Mouse (Mus musculus) kidney, postnatal 0 days (tissue): ENCODE results near the gene Acp2. TPM values are rescaled to one million over a fixed set of nuclear protein-coding genes. Genes with fewer than 3 reads are reported as not detected.

ENCODE experiments used
- ATAC-seq: fragments of 200-750 bp; cut with Nextera tagmentation; replicated peaks from 2 replicates; pipeline ENCODE4 v1.8.0; 2017; ENCODE audit warnings: low read depth, moderate number of reproducible peaks, moderate TSS enrichment, moderate library complexity; ENCODE audit not compliant: low FRiP score
- DNase-seq: peaks from one replicate; pipeline ENCODE4 v3.0.0-alpha.2; 2016; ENCODE audit warnings: low spot score
- H3K27ac ChIP-seq: fragments of 300-500 bp; sonication (generic); 2 replicates; pipeline ENCODE4 v1.5.1; 2014; ENCODE audit warnings: mild to moderate bottlenecking
- H3K27me3 ChIP-seq: fragments of 300-500 bp; sonication (generic); 2 replicates; pipeline ENCODE4 v1.6.1; 2014; ENCODE audit warnings: low read length, mixed read lengths; ENCODE audit not compliant: insufficient read depth
- H3K36me3 ChIP-seq: fragments of 300-500 bp; sonication (generic); 2 replicates; pipeline ENCODE4 v1.6.1; 2014; ENCODE audit warnings: low read length, mixed read lengths; ENCODE audit not compliant: insufficient read depth
- H3K4me1 ChIP-seq: fragments of 300-500 bp; sonication (generic); replicated peaks from 2 replicates; pipeline ENCODE4 v1.6.1; 2014; ENCODE audit warnings: antibody characterized with exemption, low read length, mixed read lengths; ENCODE audit not compliant: insufficient read depth
- H3K4me2 ChIP-seq: fragments of 300-500 bp; sonication (generic); 2 replicates; pipeline ENCODE4 v1.6.1; 2014; ENCODE audit warnings: mild to moderate bottlenecking, low read length, moderate library complexity, mixed read lengths
- H3K4me3 ChIP-seq: fragments of 300-500 bp; sonication (generic); replicated peaks from 2 replicates; pipeline ENCODE4 v1.5.1; 2014; ENCODE audit warnings: low read depth, low read length
- H3K9ac ChIP-seq: fragments of 300-500 bp; sonication (generic); 2 replicates; pipeline ENCODE4 v1.6.1; 2014; ENCODE audit warnings: low read depth, low read length
- H3K9me3 ChIP-seq: fragments of 300-500 bp; sonication (generic); replicated peaks from 2 replicates; pipeline ENCODE4 v1.6.1; 2016; ENCODE audit warnings: low read length, inconsistent platforms, mixed read lengths
- CTCF ChIP-seq: IDR thresholded peaks from 2 replicates; pipeline ENCODE4 v1.5.1; 2016; ENCODE audit warnings: antibody characterized with exemption, low read depth, mild to moderate bottlenecking, moderate library complexity
- WGBS: fragments of 180-500 bp; shearing (Covaris S2); extraction: QIAGEN DNeasy Blood & Tissue Kit; methylation state at CpG from one replicate; pipeline ENCODE4 v1.1.7; 2014; 5-methylcytosine and 5-hydroxymethylcytosine counted together
- polyA plus RNA-seq: library from polyadenylated mRNA; unstranded; fragments of >200 nt; fragmentation: Nextera tagmentation; extraction: Ambion mirVana; gene quantifications from 2 replicates; pipeline ENCODE4 v1.2.1, GENCODE M21; 2015

The Acp2 gene
- polyA plus RNA-seq, 1 experiment from 2014 or later: 22.4 TPM

GRCm38 (mm10) chr2:91257126-91257980 lies 54.7 kb downstream of the Acp2 start:
- DNase-seq (peak; percentile 84), ATAC-seq (peak; percentile 71)
- H3K4me2 ChIP-seq: peak overlapping the region; percentile 93
- TF ChIP-seq CTCF: no peak
- H3K4me1 ChIP-seq: peaks cover 11% of the 10 kb centered on the region
- no peaks in the 10 kb centered on the region for H3K9me3 ChIP-seq
- H3K27ac ChIP-seq: peak overlapping the region; percentile 86
- peak overlapping the region; percentile 72 for H3K9ac ChIP-seq
- 0 out of 2 replicates have a peak, but pooled peaks cover 10% of the 10 kb centered on the region for H3K36me3 ChIP-seq
- H3K4me3 ChIP-seq: peak overlapping the region; percentile 71
- H3K27me3 ChIP-seq: no peaks in the 10 kb centered on the region
- 2% methylated on average over 22 of the region's 22 CpGs for WGBS

DNA sequence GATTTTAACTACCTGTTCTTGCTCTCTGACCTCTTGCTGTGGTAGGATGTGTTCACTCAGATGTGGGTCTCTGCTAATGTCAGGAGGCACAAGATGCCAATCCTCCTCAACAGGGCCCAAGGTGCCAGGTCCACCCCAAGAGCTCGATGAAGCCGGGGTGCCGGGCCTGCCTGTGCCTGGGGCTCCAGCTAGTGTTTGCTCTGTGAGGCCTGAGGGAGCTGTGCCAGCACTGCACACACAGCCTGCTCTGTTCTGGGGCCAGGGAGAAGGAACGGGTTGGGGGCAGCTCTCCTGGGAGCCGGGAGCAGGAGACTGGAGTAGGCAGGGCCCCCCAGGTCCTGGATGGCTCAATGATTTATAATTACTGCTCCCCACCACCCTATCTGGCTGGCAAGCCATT lies 55.4 kb downstream of the Acp2 start:
- Histone ChIP-seq H3K4me3 (peak overlapping the region; percentile 71), H3K36me3 (0 out of 2 replicates have a peak, but pooled peaks cover 10% of the 10 kb centered on the region), H3K4me2 (peak overlapping the region; percentile 93), H3K4me1 (peaks cover 11% of the 10 kb centered on the region), H3K27me3 (no peaks in the 10 kb centered on the region), H3K27ac (peak overlapping the region; percentile 86), H3K9ac (peak overlapping the region; percentile 72), H3K9me3 (no peaks in the 10 kb centered on the region)
- peak; percentile 1; the same call in 1 of the 2 replicates for ATAC-seq
- DNase-seq: no peak
- TF ChIP-seq CTCF: no peak
- WGBS: 64% methylated on average over 5 of the region's 5 CpGs

- DNase-seq: no peak
- no peak for ATAC-seq
- Histone ChIP-seq H3K4me2 (no peak overlapping the region), H3K4me3 (no peak overlapping the region), H3K36me3 (0 out of 2 replicates have a peak, but pooled peaks cover 15% of the 10 kb centered on the region), H3K27me3 (no peaks in the 10 kb centered on the region), H3K9ac (no peak overlapping the region), H3K9me3 (no peaks in the 10 kb centered on the region), H3K4me1 (peaks cover 11% of the 10 kb centered on the region), H3K27ac (no peak overlapping the region)
- TF ChIP-seq CTCF: no peak
- 50% methylated on average over 1 of the region's 1 CpGs for WGBS
Measured at GRCm38 (mm10) chr2:91258830-91259229, 56.1 kb downstream of the Acp2 start.

GRCm38 (mm10) chr2:91259493-91259892 lies 56.8 kb downstream of the Acp2 start:
- ATAC-seq: no peak
- DNase-seq: no peak
- Histone ChIP-seq H3K9me3 (no peaks in the 10 kb centered on the region), H3K27ac (no peak overlapping the region), H3K4me2 (no peak overlapping the region), H3K4me3 (no peak overlapping the region), H3K27me3 (no peaks in the 10 kb centered on the region), H3K36me3 (0 out of 2 replicates have a peak, but pooled peaks cover 15% of the 10 kb centered on the region), H3K4me1 (peaks cover 18% of the 10 kb centered on the region), H3K9ac (no peak overlapping the region)
- WGBS: 85% methylated on average over 1 of the region's 1 CpGs
- TF ChIP-seq CTCF: no peak

Other genes starting within 250 kb of the Acp2 start
- 5.7 and 6.1 TPM in 2 replicates for gene Rapsn, start 167.3 kb upstream of the Acp2 start, polyA plus RNA-seq
- 287 and 307 TPM in 2 replicates for gene Psmc3, start 148.9 kb upstream of the Acp2 start, polyA plus RNA-seq
- gene Slc39a13, start 132.5 kb upstream of the Acp2 start, polyA plus RNA-seq: 39.9 and 41.8 TPM in 2 replicates
- gene Spi1, start 120.5 kb upstream of the Acp2 start, polyA plus RNA-seq: 4.4 and 6.0 TPM in 2 replicates
- 0.08 and 0.13 TPM in 2 replicates for gene Mybpc3, start 84.7 kb upstream of the Acp2 start, polyA plus RNA-seq
- 4.2 TPM in 2 replicates for gene Madd, start 19.0 kb upstream of the Acp2 start, polyA plus RNA-seq
- 4.1 and 4.4 TPM in 2 replicates for gene Nr1h3, start 51 bp upstream of the Acp2 start, polyA plus RNA-seq
- gene Ddb2, start 34.1 kb downstream of the Acp2 start, polyA plus RNA-seq: 13.6 and 15.5 TPM in 2 replicates
- gene Pacsin3, start 53.1 kb downstream of the Acp2 start, polyA plus RNA-seq: 32.7 and 36.8 TPM in 2 replicates
- 66.6 and 73.9 TPM in 2 replicates for gene Arfgap2, start 62.1 kb downstream of the Acp2 start, polyA plus RNA-seq
- 55.7 and 56.8 TPM in 2 replicates for gene 1110051M20Rik, start 241.8 kb downstream of the Acp2 start, polyA plus RNA-seq